Mouse (Mus musculus) thymus, adult 2 months (tissue): Measurements from ENCODE around the gene Esr1.

ENCODE experiments used
- CTCF ChIP-seq: fragments of 200-500 bp; IDR thresholded peaks from 2 replicates; pipeline ENCODE4 v1.5.1; 2012; ENCODE audit warnings: mild to moderate bottlenecking, control low read depth, low read length, moderate library complexity, borderline replicate concordance; ENCODE audit not compliant: control insufficient read depth, poor library complexity, insufficient read depth; ENCODE audit errors: extremely low read depth
- POLR2A ChIP-seq: fragments of 200-500 bp; IDR thresholded peaks from 2 replicates; pipeline ENCODE4 v1.6.1; 2012; ENCODE audit warnings: mild to moderate bottlenecking, low read length, control low read depth, moderate library complexity; ENCODE audit not compliant: control insufficient read depth, poor library complexity, insufficient read depth; ENCODE audit errors: extremely low read depth

DNA sequence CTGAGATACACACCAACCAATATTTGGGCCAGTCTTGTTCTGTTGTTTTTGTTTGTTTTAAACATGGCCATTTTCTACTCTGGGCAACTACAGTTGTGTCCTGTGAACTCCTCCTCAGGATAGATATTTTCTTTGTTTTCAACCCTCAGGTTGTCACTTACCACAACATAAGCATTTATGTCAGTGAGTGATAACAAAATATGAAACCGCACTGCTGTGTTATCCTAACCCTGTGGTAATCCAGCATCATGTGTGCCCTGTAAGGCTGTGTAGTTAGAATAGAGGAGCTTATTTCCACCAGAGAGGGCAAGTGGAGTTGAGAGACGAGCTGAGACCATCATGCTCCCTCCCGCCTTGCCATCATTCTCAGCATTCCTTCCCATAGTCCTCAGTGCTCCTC is 385.2 kb downstream of the Esr1 start:
- TF ChIP-seq CTCF (no peak), POLR2A (no peak)
